Mouse (Mus musculus) embryo, embryonic 11.5 days (tissue): Measurements from ENCODE around the gene Palm2.

Experiments
- DNase-seq: peaks from one replicate; pipeline ENCODE4 v3.0.0-alpha.2; 2012; ENCODE audit warnings: low read depth, low spot score

Gene Palm2

GRCm38 (mm10) chr4:57569069-57569355 is 135.0 kb downstream of the Palm2 start:
- no peak for DNase-seq

DNA sequence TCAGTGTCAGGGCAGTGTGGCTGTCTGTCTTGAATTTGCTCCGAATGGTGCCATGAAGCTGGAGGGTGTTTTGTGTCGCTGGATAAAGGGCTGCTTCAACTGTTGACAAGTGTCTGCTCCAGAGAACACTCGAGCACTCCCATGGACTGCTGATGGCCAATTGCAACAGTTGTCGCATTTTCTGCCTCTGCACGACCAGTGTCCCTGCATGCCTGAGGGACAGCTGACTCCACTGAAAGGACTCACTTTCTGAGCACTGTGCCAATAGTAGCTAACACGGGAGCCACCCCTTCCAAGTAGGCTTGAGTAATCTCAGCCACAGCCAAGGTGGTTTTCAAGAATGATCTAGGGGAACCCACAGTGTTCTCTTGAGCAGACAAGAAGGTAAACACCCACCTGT is 135.7 kb downstream of the Palm2 start:
- no peak for DNase-seq

DNA sequence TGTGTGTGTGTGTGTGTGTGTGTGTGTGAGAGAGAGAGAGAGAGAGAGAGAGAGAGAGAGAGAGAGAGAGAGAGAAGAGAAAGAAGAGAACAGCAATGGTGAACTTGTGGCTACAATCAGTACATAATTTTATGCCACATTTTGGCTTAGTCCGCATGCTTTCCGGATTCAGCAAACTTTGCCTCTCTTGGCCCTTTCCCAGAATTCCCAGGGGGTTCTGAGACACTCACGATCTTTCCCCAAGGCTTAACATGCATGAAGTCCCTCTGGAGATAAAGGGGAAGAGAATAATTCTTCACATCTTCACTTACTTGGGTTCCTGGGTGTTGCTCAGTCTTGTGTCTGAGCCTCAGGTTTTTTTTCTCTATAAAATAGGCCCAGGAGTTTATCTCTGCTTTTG is 136.2 kb downstream of the Palm2 start:
- DNase-seq: no peak

GRCm38 (mm10) chr4:57574181-57574580 is 140.1 kb downstream of the Palm2 start:
- DNase-seq: no peak

DNA sequence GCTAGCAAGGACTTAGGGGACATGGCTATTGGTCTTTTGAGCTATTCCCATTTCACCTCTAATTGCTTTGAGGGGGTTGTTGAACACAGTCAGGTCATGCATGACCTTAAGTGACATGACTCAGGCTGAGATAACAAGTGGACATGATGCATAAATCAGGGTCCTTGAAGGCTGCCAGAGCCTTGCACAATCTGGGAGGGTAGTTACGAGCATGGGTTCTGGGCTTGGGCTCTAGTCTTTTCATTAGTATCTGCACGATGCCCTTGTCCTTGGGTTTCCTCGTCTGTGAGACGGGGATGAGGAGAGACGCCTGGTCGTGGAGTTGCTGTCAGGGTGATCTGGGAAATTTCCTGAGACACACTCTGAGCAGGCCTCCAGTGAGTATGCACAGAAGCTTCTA is 140.6 kb downstream of the Palm2 start:
- DNase-seq: no peak

DNA sequence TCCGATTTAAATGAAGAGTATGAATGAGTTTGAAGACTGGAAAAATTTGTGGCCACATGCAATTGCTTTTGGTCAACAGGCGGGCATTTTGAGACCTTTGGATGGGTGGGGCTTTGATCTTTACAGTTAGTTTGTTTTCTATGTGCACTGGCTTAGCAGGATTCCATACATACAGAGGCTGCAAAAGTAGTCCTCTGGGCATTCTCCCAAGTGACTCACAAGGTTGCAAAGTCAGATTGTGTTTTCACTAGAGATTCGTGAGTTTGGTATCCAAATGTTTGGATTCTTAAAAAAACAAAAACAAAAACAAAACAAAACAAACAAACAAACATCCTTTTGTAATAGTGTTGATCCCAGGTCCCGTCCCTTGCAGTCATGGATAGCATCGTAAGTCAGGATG is 141.6 kb downstream of the Palm2 start:
- DNase-seq: no peak

DNA sequence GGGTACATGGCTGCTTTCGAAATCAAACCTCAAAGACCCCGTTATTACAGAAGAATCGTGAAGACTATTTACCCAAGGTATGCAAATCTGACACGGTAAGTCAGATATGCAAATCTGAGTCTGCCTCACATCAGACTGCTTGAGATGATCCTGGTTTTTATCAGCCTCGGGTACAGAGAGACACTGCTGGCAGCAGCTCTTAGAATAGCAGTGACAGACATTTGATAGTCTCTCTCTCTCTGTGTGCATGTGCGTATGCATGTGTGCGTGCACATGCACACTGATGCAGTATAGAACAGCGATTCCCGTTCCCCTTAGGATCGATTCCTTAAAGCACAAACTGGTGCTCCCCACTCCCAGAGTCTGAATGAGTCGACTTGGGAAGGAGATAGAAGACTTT is 142.0 kb downstream of the Palm2 start:
- no peak for DNase-seq

DNA sequence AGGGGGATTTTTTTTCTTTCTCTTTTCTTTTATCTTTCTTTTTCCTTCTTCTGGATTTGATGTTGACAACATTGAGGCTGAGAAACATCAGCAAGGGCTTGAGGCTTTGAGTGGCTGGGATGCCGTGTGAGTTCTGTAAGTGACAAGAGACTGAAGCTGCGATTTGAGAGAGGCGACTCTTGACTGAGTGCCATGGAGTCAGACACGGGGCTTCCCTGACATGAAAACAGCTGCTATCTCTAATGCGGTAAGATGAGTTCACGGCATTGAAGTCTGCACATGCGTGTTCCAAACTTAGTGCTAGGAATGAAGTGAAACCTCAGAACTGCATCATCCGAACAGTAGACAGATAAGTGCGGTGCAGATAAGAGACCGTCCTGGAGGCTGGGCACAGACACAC is 145.6 kb downstream of the Palm2 start:
- DNase-seq: no peak

DNA sequence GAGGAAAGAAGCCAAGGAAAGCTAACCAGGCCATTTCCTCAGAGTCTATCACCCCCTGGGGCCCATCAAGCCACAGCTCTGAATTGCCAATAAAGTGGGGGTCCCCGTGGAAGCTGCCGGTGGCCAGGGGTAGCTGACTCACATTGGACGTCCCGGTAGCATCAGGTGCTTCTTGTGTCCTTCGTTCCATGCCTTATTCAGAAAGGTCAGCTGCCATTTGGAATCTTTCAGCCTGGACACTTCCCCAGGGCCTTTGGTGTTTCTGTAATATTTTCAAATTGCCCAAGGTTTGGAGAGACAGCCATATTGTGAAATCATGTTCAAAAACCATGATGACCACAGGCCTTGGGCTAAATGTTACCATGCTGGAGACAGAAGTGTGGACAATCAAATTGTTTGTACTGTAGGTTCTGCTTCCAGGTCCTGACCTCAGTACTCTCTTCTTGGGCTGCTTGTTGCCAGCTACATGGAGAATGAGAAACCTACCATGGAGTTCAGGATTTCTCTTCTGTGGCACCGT is 151.3 kb downstream of the Palm2 start:
- no peak for DNase-seq

DNA sequence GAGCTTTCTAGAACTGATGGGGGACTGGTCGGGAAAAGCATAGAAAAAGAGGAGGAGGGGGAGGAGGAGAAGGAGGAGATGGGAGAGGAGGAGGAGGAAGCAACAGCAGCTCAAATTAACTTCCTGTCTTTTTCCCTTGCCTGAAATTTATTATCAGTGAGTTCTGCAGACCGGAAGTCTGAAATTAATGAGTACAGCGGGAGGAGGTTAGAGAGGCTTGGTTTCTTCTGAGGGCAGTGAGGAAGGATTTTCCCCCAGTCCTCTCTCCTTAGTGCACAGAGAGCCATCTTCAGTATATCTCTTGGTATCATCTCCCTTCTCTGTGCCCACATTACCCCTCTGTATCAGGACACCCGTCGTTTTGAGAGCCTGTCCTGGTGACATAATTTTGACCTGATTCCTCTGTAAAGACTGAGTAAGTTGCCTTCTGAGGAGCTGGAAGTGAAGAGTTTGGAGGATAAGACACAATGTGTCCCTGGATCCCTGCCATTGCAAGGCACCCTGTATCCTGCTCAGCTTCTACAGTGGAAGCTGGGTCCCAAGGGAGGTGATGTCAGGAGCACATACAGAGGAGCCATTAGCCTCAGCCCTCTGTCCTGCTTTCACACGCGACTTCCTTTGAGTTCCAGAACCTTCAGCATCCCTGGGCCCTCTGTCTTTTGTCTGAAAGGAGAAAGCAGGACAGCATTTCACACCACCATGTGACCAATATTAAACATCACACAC is 153.0 kb downstream of the Palm2 start:
- no peak for DNase-seq

DNA sequence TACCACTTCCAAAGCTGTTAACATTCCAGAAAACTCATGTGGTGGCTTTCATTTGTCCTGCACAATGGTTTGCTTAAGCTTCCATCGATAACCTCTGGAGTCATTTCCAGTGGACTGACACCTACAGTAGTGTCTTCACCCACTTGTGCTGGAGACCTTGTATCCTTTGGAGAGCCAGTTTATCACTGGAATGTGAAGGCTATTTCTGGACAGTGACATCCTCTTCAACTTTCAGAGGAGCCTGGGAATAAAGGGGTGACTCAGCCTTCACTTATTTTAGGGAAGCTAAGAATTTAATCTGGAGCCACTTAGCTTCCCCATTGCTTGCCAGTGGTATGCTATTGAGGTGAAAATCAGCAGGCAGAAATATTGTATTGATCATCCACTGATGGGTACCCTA is 154.3 kb downstream of the Palm2 start:
- no peak for DNase-seq

DNA sequence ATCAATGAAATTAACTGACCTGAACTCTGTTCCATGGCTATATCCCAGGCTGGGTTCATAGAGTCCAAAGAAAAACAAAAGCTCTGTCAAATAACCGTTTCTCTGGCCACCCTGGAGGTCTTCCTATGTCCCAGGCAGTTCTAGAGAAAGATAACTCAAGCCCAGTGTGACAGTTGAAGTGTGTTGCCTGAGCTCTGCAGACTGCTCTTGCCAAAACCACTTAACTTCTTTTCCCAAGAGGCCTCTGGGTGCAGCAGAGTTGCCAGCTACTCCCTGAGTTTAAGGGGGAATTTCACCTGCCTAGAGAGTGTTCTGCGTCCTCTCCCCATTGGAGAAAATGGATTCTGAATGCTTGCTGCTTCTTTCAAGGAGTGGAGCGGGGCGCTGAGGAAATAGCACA is 158.7 kb downstream of the Palm2 start:
- no peak for DNase-seq

GRCm38 (mm10) chr4:57599946-57600345 is 165.9 kb downstream of the Palm2 start:
- no peak for DNase-seq

DNA sequence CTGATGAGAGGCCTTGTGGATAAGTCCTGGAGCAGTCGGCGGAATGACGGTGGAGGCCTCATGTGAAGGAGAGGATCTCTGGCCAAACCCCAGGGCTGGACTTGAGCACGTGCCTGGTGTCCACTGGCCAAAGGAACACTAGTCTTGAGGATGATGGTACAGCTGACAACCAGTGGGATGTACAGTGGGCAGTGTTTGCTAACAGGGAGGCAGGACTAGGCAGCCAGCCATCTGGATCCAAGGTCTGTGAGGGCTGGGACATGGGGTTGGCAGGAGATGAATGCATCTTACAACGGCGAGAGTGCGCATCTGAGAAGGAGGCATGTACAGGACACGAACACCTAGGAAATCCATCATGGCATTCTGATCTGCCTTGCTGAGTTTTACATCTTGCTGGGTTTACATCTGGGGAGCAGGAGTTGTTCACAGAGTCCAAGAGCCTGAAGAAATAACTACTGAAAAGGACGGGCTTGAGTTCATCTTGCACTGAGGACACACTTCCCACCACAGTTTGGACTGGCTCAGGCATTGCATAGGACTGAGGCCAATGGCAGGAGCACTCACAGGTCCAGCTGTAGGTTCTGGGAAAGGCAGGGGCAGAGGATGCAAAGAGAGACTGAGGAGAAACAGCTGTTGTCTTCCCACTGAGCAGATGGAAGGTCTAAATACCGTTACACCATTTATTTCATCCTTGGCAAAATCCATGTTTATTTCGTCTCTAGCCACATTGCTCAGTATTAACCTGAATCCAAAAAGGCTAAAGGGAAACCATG is 166.8 kb downstream of the Palm2 start:
- no peak for DNase-seq

GRCm38 (mm10) chr4:57601458-57601835 is 167.4 kb downstream of the Palm2 start:
- no peak for DNase-seq

- no peak for DNase-seq
These were observed 168.0 kb downstream of the Palm2 start for GRCm38 (mm10) chr4:57601903-57602617.

GRCm38 (mm10) chr4:57606258-57606657 is 172.2 kb downstream of the Palm2 start:
- DNase-seq: no peak

GRCm38 (mm10) chr4:57607247-57607942 is 173.3 kb downstream of the Palm2 start:
- DNase-seq: peak; percentile 72

DNA sequence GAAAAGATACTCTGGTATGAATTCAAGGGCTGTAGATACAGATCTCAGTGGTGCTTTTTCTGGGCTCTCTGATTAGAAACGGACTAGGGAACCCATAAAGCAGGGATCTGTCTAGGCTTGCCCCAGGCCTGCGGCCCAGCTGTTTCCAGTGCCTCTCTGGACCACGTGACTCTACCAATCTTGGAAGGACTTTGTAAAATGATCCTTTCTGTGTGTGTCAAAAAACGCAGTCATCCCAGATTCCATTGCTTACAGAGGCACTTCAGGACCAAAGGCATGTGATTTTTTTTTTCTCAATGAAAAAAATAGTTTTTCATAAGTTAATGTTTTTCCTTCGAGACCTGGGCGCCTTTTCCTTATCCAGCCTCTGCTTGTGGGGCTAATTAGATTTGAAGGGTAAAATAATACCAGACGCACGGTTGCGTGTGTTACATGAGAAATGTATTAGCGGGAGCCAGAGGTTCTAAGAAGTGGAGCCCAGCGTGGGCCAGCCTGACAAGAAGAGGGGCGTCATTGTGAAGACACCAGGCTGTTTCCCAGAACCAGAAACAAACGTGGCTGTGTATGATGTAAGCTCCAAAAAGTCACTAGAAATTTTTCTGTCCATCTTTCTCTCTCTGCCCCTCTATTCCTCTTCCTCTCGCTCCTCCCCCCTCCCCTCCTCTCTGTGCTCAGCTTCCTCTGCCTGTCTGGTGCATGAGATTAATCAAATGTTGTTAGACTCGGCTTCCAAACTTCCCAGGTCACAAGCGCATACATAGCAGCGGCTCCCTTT is 177.4 kb downstream of the Palm2 start:
- DNase-seq: peak; percentile 43

GRCm38 (mm10) chr4:57612716-57613115 is 178.7 kb downstream of the Palm2 start:
- no peak for DNase-seq

GRCm38 (mm10) chr4:57614686-57615085 is 180.6 kb downstream of the Palm2 start:
- DNase-seq: no peak
